13 mouse cellular contexts compared by ENCODE assay signal in the genomic region with DNA sequence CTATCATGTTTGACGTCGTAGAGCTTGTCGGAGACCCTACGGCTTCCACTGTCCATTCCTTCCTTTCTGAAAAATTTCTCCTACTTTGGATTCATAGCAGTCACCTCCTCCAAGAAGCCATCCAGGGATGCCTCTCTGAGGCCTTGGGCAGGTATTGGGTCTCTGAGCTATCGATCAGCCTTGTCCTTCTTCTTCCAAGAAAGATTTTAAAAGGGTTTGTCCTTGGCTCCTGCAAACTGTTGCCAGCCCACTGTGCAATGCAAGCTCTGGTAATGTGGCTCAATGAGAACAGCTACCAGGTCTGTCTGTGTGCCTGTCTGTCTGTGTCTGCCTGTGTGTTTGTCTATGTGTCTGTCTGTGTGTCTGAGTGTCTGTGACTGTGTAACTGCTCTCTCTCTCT.
"Had no signal": no experiment of that assay in that cellular context is flagged by ENCODE, and none has a peak within 500 bp of the region (broad histone marks: within the 10 kb centered on the region; RNA-seq: fewer than 3 reads in every experiment).

No protein-coding gene starts in this region.

- H3K4me2 ChIP-seq: limb, embryonic 12.5 days; limb, embryonic 15.5 days; liver, embryonic 11.5 days; lung, embryonic 14.5 days; midbrain, embryonic 13.5 days had no signal

- H3K9me3 ChIP-seq: limb, embryonic 12.5 days; limb, embryonic 15.5 days; midbrain, embryonic 13.5 days had no signal

- H3K9ac ChIP-seq: limb, embryonic 12.5 days; limb, embryonic 15.5 days; liver, embryonic 14.5 days; liver, postnatal 0 days; lung, embryonic 14.5 days; midbrain, embryonic 13.5 days had no signal

- H3K4me3 ChIP-seq: limb, embryonic 12.5 days; limb, embryonic 15.5 days; midbrain, embryonic 13.5 days had no signal

- ATAC-seq: liver, postnatal 0 days; midbrain, embryonic 13.5 days had no signal

- H3K36me3 ChIP-seq: limb, embryonic 12.5 days; limb, embryonic 15.5 days; midbrain, embryonic 13.5 days had no signal

- H3K27ac ChIP-seq: limb, embryonic 12.5 days; limb, embryonic 15.5 days; liver, embryonic 14.5 days; macrophage; midbrain, embryonic 13.5 days had no signal

- H3K27me3 ChIP-seq: limb, embryonic 12.5 days; limb, embryonic 15.5 days; midbrain, embryonic 13.5 days had no signal

- DNase-seq: kidney, postnatal 14 days; kidney, postnatal 4 days; left cerebral cortex, postnatal 4 days; liver, postnatal 0 days; thymus, adult 18-20 months; thymus, postnatal 36 days had no signal
